Mouse (Mus musculus) cerebral cortex, adult 2 months (tissue): ENCODE results near the gene Ndufs7.

Source experiments
- WGBS: fragments of 180-500 bp; shearing (Covaris S2); methylation state at CpG from one replicate; pipeline ENCODE4 v1.1.7; 2018; 5-methylcytosine and 5-hydroxymethylcytosine counted together

The Ndufs7 gene

DNA sequence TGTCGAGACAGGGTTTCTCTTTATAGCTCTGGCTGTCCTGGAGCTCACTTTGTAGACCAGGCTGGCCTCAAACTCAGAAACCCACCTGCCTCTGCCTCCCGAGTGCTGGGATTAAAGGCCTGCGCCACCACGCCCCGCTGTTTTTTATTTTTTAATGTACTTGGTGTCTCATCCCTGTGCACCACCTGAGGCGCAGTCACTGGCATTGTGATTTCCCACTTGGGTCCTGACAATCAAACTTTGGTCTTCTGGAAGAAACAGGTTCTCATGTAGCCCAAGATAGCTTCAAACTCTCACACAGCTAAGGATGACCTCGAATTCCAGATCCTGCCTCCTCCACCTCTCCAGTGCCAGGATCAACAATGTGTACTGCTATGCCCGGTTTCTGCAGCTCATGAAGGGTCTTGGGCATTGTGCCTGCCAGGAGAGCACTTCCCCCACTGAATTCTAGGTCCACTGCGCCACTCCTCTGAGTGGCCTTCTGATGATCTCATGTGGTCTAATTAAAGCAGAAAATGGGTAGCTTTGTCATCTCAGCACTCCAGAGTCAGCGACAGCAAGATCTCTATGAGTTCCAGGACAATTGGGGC lies 13.9 kb downstream of the Ndufs7 start:
- WGBS, result 85% methylated on average over 10 of the region's 10 CpGs

DNA sequence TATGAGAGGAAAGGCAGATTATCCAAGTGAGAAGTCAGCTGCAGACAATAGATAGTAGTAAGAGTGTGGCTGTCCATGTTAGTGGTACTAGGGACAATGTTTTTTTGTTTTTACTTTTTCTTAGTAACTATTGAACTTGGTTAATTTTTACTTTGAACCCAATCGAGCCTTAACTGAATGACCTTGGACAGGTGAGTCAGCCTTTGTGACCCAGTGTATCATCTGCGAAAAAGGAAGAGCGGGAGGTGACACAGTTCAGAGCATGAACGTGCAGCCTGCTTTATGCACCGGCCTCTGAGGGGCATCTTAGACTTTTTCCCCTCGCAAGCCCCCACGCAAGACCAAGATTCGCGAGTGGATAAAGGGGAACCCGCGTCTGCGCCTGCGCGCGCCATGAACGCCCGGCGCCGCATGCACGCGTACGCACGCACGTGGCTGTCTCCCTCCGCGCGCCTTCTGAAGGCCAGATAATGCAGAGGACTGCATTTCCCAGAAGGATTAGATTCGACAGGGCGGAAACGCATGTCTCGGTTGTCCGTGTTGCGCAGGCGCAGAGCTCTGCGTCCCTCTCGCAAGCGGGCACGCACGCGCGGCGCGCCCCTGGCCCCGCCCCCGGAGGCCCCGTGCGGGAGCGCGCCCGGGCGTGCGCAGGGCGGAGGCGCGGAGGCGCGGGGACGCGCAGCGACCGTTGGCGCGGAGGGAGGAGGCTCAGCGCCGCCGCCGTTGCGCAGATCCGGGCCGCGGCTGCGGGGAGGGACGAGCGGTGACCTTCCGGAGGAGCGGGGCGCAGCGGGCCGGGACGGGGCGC lies 15.6 kb downstream of the Ndufs7 start:
- under 1% methylated on average over 81 of the region's 81 CpGs for WGBS

DNA sequence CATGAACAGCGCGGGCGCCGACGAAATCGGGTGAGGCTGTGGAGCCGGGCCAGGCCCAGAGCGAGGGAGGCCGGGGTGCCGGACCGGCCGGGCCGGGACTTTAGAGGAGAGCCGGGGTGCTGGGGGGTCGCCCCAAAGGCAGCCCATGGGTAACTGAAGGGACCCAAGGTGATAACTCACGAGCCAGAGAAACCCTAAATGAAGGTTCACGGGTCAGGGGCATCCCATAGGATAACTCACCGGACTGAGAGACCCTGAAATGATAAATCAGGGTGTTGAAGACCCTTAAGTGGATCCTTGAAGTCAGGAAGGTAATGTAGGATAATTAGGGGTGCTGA lies 16.2 kb downstream of the Ndufs7 start:
- WGBS, result 1% methylated on average over 18 of the region's 18 CpGs

DNA sequence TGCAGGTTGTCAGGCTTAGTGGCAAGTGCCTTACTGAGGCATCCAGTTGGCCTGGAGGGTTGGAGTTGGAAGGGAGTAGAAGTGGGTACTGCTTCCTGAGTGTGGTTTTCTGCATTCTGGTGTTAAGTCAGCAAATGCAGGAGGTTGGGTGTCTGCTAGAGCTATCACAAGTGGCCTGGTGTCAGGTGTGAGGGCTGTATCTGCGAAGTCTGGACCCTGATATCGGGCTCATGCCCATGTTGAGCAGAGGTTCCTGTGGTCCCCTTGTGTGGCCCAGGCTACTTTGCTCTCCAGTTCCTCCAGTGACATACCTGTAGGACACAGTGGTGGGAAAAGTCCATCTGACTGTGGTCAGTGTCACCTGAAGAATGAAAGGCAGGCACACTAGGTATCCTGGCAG lies 21.2 kb downstream of the Ndufs7 start:
- WGBS, result 80% methylated on average over 2 of the region's 2 CpGs

GRCm38 (mm10) chr10:80270734-80271181 lies 21.8 kb downstream of the Ndufs7 start:
- 36% methylated on average over 6 of the region's 6 CpGs for WGBS

- 58% methylated on average over 5 of the region's 5 CpGs for WGBS
Observed at GRCm38 (mm10) chr10:80271186-80271843, 22.4 kb downstream of the Ndufs7 start.

DNA sequence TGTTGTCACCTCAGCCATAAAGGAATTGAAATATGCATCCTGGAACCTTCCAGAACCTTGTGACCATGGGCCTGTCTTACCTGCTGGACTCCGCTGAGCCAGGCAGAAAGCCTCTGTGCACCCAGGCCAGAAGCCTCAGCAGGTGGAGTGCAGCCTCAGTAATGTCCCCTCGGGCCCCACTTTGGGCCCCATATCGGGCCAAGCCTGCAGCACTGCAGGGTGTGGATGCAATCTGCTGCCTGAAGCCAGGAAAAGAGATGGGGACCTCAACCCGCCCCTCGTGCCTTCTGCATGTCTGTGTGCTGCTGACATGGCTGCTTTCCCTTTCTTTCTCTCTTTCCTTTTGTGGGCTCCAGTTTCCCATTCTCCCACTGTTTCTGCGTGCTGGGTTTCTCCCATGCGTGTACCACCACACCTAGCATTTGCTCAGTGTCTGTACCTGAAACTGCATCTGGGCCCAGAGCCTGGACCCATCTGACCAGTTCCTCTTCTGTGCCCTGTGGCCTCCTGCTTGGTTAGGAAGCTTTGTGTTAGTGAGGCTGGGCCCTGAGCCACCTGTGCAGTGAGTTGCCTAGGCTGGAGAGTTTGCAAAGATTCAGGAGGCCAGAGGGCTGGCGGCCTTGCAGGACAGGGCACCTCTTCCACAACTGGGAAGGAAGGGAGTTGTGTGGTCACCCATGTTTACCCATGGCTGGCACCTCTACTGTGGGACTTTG lies 23.1 kb downstream of the Ndufs7 start:
- 78% methylated on average over 8 of the region's 8 CpGs for WGBS

- 79% methylated on average over 3 of the region's 3 CpGs for WGBS
Observed at GRCm38 (mm10) chr10:80273847-80274246, 24.9 kb downstream of the Ndufs7 start.

- 74% methylated on average over 5 of the region's 5 CpGs for WGBS
Observed at GRCm38 (mm10) chr10:80276238-80276637, 27.3 kb downstream of the Ndufs7 start.

GRCm38 (mm10) chr10:80278390-80278789 lies 29.5 kb downstream of the Ndufs7 start:
- WGBS, result 93% methylated on average over 9 of the region's 9 CpGs

DNA sequence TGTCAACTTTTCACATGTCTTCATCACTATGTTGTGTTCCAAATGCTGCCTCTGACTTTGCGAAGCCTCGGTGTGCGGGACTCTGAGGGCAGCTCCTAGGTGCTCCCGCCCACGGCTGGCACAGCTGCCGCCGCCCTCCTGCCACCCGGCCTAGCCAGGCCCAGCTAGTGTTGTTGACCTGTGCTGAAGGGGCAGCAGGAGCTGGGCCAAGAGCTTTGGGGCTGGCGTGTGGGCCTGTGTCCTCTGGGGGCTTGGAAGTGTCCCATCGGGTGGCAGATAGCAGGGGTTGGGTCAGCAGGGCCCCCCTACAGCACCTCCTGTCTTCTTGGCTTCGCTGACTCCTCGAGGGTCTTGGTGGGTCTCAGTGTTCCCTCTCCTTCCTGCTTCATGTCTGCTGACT lies 30.4 kb downstream of the Ndufs7 start:
- WGBS, result 89% methylated on average over 12 of the region's 12 CpGs

GRCm38 (mm10) chr10:80281304-80281703 lies 32.4 kb downstream of the Ndufs7 start:
- WGBS, result 91% methylated on average over 7 of the region's 7 CpGs

DNA sequence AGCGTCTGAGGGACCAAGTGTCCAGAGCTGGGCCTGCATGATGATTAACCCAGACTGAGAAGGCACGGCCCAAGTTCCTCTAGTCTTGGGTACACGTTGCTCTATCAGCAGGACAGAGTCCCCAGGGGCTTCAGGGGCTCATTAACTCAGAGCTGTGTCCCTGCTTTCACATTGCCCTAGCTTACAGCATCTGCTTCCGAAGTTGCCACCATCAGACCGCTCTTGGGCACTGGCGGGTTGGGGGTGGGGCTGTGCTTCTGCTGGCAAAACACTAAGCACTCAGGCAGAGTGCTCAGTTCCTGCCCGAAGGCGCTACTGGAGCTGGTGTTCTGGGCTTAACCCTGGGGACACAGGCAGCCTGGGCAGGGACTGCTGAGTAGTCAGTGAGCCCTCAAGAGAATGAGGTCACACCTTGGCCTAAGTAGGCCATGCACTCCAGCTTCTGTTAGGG lies 33.0 kb downstream of the Ndufs7 start:
- WGBS, result 57% methylated on average over 8 of the region's 8 CpGs

DNA sequence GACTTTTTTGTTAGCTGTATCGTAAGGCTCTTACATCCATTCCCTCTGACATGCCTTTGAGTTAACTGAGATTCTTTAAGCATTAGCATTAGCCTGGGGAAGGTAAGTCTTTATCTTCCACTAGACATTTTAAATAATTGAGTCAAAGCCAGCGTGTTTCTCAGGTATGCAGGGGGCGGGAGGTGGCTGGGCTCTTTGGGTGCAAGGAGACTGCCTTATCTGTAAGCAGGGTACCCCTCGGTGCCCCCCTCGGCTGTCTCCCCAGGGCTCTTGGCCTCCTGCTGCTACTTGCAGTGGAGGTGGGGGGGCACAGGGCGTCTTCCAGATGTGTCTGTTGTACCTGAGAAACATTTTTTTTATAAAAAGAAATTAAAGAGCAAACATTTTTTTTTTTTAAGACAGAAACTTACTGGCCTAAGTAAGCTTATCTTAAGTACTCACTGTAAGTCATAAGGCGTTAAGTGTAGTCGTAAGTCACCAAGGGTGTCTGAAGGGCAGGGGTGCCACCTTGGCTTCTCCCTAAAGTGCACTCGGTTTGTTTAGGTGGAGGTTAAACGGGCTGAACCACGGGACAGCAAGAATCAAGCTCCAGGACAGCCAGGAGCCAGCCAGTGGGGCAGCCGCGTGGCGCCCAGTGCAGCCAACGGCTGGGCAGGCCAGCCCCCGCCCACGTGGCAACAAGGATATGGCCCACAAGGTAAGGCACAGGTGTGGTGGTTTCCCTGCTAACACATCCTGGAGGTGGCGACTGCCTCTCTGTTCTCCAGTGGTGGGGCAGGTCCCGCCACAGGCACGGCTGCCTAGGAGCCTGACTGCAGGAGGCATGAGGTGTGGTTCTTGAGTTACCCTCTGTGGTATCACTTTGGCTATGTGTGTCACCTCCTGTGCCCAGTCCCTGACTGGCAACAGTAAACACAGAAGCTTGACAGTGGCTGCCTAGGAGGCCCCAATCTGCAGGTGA lies 33.8 kb downstream of the Ndufs7 start:
- 88% methylated on average over 20 of the region's 20 CpGs for WGBS

DNA sequence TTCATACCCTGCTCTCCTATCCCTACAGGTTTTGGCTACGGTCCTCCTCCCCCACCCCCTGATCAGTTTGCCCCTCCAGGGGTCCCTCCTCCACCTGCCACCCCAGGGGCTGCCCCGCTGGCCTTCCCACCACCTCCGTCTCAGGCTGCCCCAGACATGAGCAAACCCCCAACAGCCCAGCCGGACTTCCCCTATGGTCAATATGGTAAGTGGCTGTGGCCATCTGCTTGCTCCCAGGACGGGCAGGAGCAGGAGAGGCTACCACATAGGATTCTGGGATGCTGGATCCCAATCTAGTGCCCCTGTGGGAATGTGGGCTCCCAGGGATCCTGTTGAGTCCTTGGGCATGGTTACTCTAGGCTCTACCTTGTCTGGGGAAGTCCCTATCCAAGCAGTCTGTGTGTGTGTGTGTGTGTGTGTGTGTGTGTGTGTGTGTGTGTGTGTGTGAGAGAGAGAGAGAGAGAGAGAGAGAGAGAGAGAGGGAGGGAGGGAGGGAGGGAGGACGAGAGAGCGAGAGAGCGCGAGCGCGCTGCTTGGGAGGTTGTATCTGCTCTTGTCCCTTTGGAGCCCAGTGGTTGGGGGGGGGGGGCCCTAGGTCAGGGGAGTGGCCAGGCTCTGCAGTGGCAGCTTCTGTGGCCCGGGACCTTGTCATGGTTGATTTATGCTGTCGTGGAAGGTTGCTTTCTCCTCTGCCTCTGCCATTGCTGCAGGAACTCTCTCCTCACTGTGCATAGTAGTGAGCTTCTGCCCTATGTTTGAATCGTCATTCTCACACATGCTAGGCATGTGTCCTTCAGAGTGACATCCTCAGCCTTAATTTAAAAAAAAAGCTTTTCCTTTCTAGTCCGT lies 36.5 kb downstream of the Ndufs7 start:
- 84% methylated on average over 15 of the region's 15 CpGs for WGBS

DNA sequence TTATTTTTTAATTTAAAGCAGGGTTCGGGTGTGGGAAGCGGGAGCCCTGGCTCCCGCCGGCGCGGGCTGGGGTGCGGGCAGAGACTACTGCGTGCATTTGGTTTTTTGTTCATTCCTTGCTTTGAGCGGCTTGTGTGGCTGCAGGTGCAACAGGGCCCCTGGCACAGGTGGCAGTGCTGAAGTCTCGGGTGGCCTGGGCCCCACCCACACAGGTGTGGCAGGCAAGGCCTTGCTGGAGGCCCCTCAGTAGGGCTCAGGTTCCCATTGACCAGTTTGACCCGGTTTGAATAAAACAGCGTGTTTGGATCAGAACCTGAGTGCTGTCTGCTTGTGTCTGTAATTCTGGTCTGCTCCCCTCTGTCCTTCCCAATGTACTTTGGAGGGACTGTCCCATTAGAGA lies 39.2 kb downstream of the Ndufs7 start:
- WGBS, result 93% methylated on average over 12 of the region's 12 CpGs

GRCm38 (mm10) chr10:80288657-80289056 lies 39.7 kb downstream of the Ndufs7 start:
- 57% methylated on average over 8 of the region's 8 CpGs for WGBS

DNA sequence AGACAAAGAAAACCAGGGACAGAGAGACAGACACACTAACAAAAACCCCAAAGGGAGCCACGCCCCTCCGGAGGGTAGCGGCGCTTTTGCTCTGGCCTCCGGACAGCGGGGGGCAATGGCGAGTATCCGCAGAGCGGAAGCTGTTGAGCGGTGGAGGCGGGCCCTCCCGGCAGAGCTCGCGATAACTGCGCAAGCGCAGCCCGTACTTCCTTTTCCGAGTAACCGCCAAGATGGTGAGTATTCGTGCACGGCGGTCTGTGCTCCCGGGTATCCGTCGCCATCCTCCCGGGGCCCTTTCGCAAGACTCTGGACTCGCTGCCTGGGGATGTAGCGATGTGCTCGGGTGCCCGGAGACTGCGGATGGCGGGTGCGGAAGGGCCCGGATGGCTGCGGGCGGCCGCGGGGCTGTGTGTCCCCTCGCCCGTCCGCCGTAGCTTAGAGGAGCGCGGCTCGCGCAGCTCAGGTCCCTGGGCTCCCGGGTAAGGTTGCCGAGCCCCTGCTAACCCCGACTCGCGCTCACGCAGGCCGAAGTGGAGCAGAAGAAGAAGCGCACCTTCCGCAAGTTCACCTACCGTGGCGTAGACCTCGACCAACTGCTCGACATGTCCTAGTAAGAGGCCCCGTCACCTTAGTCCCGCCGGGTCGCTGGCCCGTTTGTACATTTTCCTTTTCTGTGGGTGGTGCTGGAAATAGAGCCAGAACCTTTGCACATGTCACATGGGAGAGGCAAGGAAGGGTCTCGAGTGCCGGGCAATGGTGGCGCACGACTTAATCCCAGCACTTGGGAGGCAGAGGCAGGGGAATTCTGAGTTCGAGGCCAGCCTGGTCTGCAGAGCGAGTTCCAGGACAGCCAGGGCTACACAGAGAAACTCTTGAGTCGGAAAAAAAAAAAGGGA lies 43.6 kb downstream of the Ndufs7 start, which contains the start of gene Rps15:
Gene Rps15 (plus strand): TSS at position 203 of the 896 bp plus-strand sequence.
- under 1% methylated on average over 72 of the region's 72 CpGs for WGBS

GRCm38 (mm10) chr10:80293325-80293724 lies 44.4 kb downstream of the Ndufs7 start:
- WGBS, result 9% methylated on average over 14 of the region's 14 CpGs
